Mouse (Mus musculus): ENCODE data around the gene Cs. TPM values are rescaled to one million over a fixed set of nuclear protein-coding genes. Genes with fewer than 3 reads are reported as not detected.
A peak's percentile ranks its signal among the peaks of the same experiment; 100 is the strongest.

Cs gene
- polyA plus RNA-seq, 1 experiment from 2014 or later, result 567 TPM

- Histone ChIP-seq H3K9ac (ENCODE audit: low read length) (peak within 1 kb of the TSS; percentile 85), H3K27me3 (ENCODE audit: control insufficient read depth, insufficient read depth, low read length) (no peaks in the 10 kb centered on the region), H3K4me2 (ENCODE audit: low read depth, low read length) (peak within 1 kb of the TSS; percentile 97), H3K36me3 (ENCODE audit: control insufficient read depth, insufficient read depth) (peaks cover 8% of the 10 kb centered on the region; the same call in 1 of the 2 replicates), H3K27ac (ENCODE audit: low read length) (peak within 1 kb of the TSS; percentile 95), H3K4me3 (ENCODE audit: low read length) (peak within 1 kb of the TSS; percentile 85), H3K4me1 (ENCODE audit: control insufficient read depth, insufficient read depth, low read length) (peaks cover 18% of the 10 kb centered on the region), H3K9me3 (replicated peaks; ENCODE audit: control insufficient read depth, low read length) (no peaks in the 10 kb centered on the region)
- WGBS, result under 1% methylated on average over 78 of the region's 87 CpGs
- ATAC-seq (replicated peaks; ENCODE audit: extremely low read depth, insufficient read depth, low FRiP score), result peak; percentile 91
Observed at GRCm38 (mm10) chr10:128368402-128369217, 31.1 kb downstream of the Cs start, which contains the start of gene Coq10a. TSS of gene Coq10a (minus strand) at chr10:128368997.

- Histone ChIP-seq H3K36me3 (ENCODE audit: control insufficient read depth, insufficient read depth) (peaks cover 5% of the 10 kb centered on the region; the same call in 1 of the 2 replicates), H3K27me3 (ENCODE audit: control insufficient read depth, insufficient read depth, low read length) (no peaks in the 10 kb centered on the region), H3K9me3 (replicated peaks; ENCODE audit: control insufficient read depth, low read length) (peaks cover under 1% of the 10 kb centered on the region), H3K4me3 (ENCODE audit: low read length) (peak overlapping the region; percentile 85), H3K4me1 (ENCODE audit: control insufficient read depth, insufficient read depth, low read length) (peaks cover 18% of the 10 kb centered on the region), H3K27ac (ENCODE audit: low read length) (peak overlapping the region; percentile 95), H3K4me2 (ENCODE audit: low read depth, low read length) (peak overlapping the region; percentile 97), H3K9ac (ENCODE audit: low read length) (peak overlapping the region; percentile 85)
- WGBS, result 6% methylated on average over 9 of the region's 9 CpGs
- no peak for ATAC-seq (replicated peaks; ENCODE audit: extremely low read depth, insufficient read depth, low FRiP score)
Observed at GRCm38 (mm10) chr10:128369218-128369543, 31.6 kb downstream of the Cs start.

- H3K9ac ChIP-seq (ENCODE audit: low read length), result peak overlapping the region; percentile 85
- H3K36me3 ChIP-seq (ENCODE audit: control insufficient read depth, insufficient read depth), result peaks cover 4% of the 10 kb centered on the region; the same call in 1 of the 2 replicates
- ATAC-seq (replicated peaks; ENCODE audit: extremely low read depth, insufficient read depth, low FRiP score), result no peak
- H3K4me1 ChIP-seq (ENCODE audit: control insufficient read depth, insufficient read depth, low read length), result peaks cover 18% of the 10 kb centered on the region
- 78% methylated on average over 6 of the region's 6 CpGs for WGBS
- H3K4me3 ChIP-seq (ENCODE audit: low read length), result peak overlapping the region; percentile 85
- no peaks in the 10 kb centered on the region for H3K27me3 ChIP-seq (ENCODE audit: control insufficient read depth, insufficient read depth, low read length)
- peak overlapping the region; percentile 97 for H3K4me2 ChIP-seq (ENCODE audit: low read depth, low read length)
- H3K9me3 ChIP-seq (replicated peaks; ENCODE audit: control insufficient read depth, low read length), result peaks cover 4% of the 10 kb centered on the region
- peak overlapping the region; percentile 95 for H3K27ac ChIP-seq (ENCODE audit: low read length)
Observed at GRCm38 (mm10) chr10:128369599-128369998, 32.1 kb downstream of the Cs start.

GRCm38 (mm10) chr10:128370021-128370420, 32.5 kb downstream of the Cs start:
- WGBS, result 67% methylated on average over 5 of the region's 6 CpGs
- Histone ChIP-seq H3K36me3 (ENCODE audit: control insufficient read depth, insufficient read depth) (peaks cover 1% of the 10 kb centered on the region; the same call in 1 of the 2 replicates), H3K4me2 (ENCODE audit: low read depth, low read length) (no peak overlapping the region), H3K4me3 (ENCODE audit: low read length) (no peak overlapping the region), H3K9ac (ENCODE audit: low read length) (no peak overlapping the region), H3K9me3 (replicated peaks; ENCODE audit: control insufficient read depth, low read length) (peaks cover 4% of the 10 kb centered on the region), H3K4me1 (ENCODE audit: control insufficient read depth, insufficient read depth, low read length) (peaks cover 18% of the 10 kb centered on the region), H3K27ac (ENCODE audit: low read length) (no peak overlapping the region), H3K27me3 (ENCODE audit: control insufficient read depth, insufficient read depth, low read length) (no peaks in the 10 kb centered on the region)
- ATAC-seq (replicated peaks; ENCODE audit: extremely low read depth, insufficient read depth, low FRiP score), result no peak

- WGBS, result 60% methylated on average over 4 of the region's 4 CpGs
- Histone ChIP-seq H3K4me1 (ENCODE audit: control insufficient read depth, insufficient read depth, low read length) (peaks cover 18% of the 10 kb centered on the region), H3K9ac (ENCODE audit: low read length) (no peak overlapping the region), H3K36me3 (ENCODE audit: control insufficient read depth, insufficient read depth) (no peaks in the 10 kb centered on the region), H3K9me3 (replicated peaks; ENCODE audit: control insufficient read depth, low read length) (peaks cover 4% of the 10 kb centered on the region), H3K27ac (ENCODE audit: low read length) (no peak overlapping the region), H3K4me3 (ENCODE audit: low read length) (no peak overlapping the region), H3K27me3 (ENCODE audit: control insufficient read depth, insufficient read depth, low read length) (no peaks in the 10 kb centered on the region), H3K4me2 (ENCODE audit: low read depth, low read length) (no peak overlapping the region)
- no peak for ATAC-seq (replicated peaks; ENCODE audit: extremely low read depth, insufficient read depth, low FRiP score)
Observed at GRCm38 (mm10) chr10:128370601-128371000, 33.1 kb downstream of the Cs start.

- H3K9ac ChIP-seq (ENCODE audit: low read length), result no peak overlapping the region
- 82% methylated on average over 5 of the region's 5 CpGs for WGBS
- peaks cover 4% of the 10 kb centered on the region for H3K9me3 ChIP-seq (replicated peaks; ENCODE audit: control insufficient read depth, low read length)
- H3K4me2 ChIP-seq (ENCODE audit: low read depth, low read length), result no peak overlapping the region
- no peaks in the 10 kb centered on the region for H3K36me3 ChIP-seq (ENCODE audit: control insufficient read depth, insufficient read depth)
- H3K4me3 ChIP-seq (ENCODE audit: low read length), result no peak overlapping the region
- H3K4me1 ChIP-seq (ENCODE audit: control insufficient read depth, insufficient read depth, low read length), result peaks cover 23% of the 10 kb centered on the region
- no peaks in the 10 kb centered on the region for H3K27me3 ChIP-seq (ENCODE audit: control insufficient read depth, insufficient read depth, low read length)
- no peak for ATAC-seq (replicated peaks; ENCODE audit: extremely low read depth, insufficient read depth, low FRiP score)
- H3K27ac ChIP-seq (ENCODE audit: low read length), result no peak overlapping the region
Observed at GRCm38 (mm10) chr10:128372142-128372541, 34.6 kb downstream of the Cs start.

- H3K9ac ChIP-seq (ENCODE audit: low read length), result no peak overlapping the region
- H3K9me3 ChIP-seq (replicated peaks; ENCODE audit: control insufficient read depth, low read length), result peaks cover 4% of the 10 kb centered on the region
- H3K4me2 ChIP-seq (ENCODE audit: low read depth, low read length), result no peak overlapping the region
- no peak overlapping the region for H3K4me3 ChIP-seq (ENCODE audit: low read length)
- 47% methylated on average over 6 of the region's 6 CpGs for WGBS
- H3K27me3 ChIP-seq (ENCODE audit: control insufficient read depth, insufficient read depth, low read length), result no peaks in the 10 kb centered on the region
- no peak for ATAC-seq (replicated peaks; ENCODE audit: extremely low read depth, insufficient read depth, low FRiP score)
- no peaks in the 10 kb centered on the region for H3K36me3 ChIP-seq (ENCODE audit: control insufficient read depth, insufficient read depth)
- H3K4me1 ChIP-seq (ENCODE audit: control insufficient read depth, insufficient read depth, low read length), result peaks cover 18% of the 10 kb centered on the region
- peak overlapping the region; percentile 53 for H3K27ac ChIP-seq (ENCODE audit: low read length)
Observed at GRCm38 (mm10) chr10:128372989-128373748, 35.6 kb downstream of the Cs start.

- Histone ChIP-seq H3K4me2 (ENCODE audit: low read depth, low read length) (no peak overlapping the region), H3K9ac (ENCODE audit: low read length) (no peak overlapping the region), H3K4me3 (ENCODE audit: low read length) (no peak overlapping the region), H3K9me3 (replicated peaks; ENCODE audit: control insufficient read depth, low read length) (peaks cover 4% of the 10 kb centered on the region), H3K27ac (ENCODE audit: low read length) (no peak overlapping the region), H3K36me3 (ENCODE audit: control insufficient read depth, insufficient read depth) (peaks cover 6% of the 10 kb centered on the region; the same call in 1 of the 2 replicates), H3K4me1 (ENCODE audit: control insufficient read depth, insufficient read depth, low read length) (peaks cover 21% of the 10 kb centered on the region), H3K27me3 (ENCODE audit: control insufficient read depth, insufficient read depth, low read length) (no peaks in the 10 kb centered on the region)
- 80% methylated on average over 6 of the region's 6 CpGs for WGBS
- no peak for ATAC-seq (replicated peaks; ENCODE audit: extremely low read depth, insufficient read depth, low FRiP score)
Observed at GRCm38 (mm10) chr10:128374393-128374792, 36.9 kb downstream of the Cs start.

- H3K9ac ChIP-seq (ENCODE audit: low read length), result peak overlapping the region; percentile 99
- H3K9me3 ChIP-seq (replicated peaks; ENCODE audit: control insufficient read depth, low read length), result peaks cover 4% of the 10 kb centered on the region
- H3K36me3 ChIP-seq (ENCODE audit: control insufficient read depth, insufficient read depth), result peaks cover 15% of the 10 kb centered on the region
- H3K4me1 ChIP-seq (ENCODE audit: control insufficient read depth, insufficient read depth, low read length), result peaks cover 18% of the 10 kb centered on the region
- peak overlapping the region; percentile 93 for H3K27ac ChIP-seq (ENCODE audit: low read length)
- whole genome bisulfite sequencing, result 55% methylated on average over 4 of the region's 4 CpGs
- H3K4me2 ChIP-seq (ENCODE audit: low read depth, low read length), result peak overlapping the region; percentile 93
- H3K4me3 ChIP-seq (ENCODE audit: low read length), result peak overlapping the region; percentile 95
- H3K27me3 ChIP-seq (ENCODE audit: control insufficient read depth, insufficient read depth, low read length), result no peaks in the 10 kb centered on the region
- ATAC-seq (replicated peaks; ENCODE audit: extremely low read depth, insufficient read depth, low FRiP score), result no peak
Observed at GRCm38 (mm10) chr10:128376099-128376454, 38.5 kb downstream of the Cs start.

Data from heart, embryonic 16.5 days (tissue).